Mouse (Mus musculus): ENCODE results near the gene Rab4b.

DNA sequence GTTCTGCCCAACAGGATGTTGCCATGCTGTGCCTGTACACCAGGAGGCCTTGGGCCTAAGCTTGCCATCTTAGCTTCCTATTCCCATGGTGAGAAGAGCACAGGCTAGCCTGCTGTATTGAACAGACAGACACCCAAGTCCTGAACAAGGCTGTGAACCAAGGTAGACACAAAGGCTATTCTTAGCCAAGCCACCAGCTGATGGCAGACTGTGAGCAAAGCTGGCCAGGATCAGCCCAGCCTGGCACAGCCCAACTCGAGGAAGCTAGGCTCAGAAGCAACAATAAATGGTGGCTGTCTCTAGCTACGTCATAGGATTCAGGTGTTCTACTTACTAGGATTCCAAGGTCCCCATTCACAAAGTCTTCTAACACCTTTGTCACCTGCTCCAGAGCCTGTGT is 33.9 kb upstream of the Rab4b start:
- TF ChIP-seq CTCF (IDR thresholded peaks at IDR 0.05; ENCODE audit: low read depth) = no peak
- no peak for TF ChIP-seq EP300 (IDR thresholded peaks at IDR 0.05; ENCODE audit: low read depth)

Measured in liver, embryonic 14.5 days (tissue).